Mouse (Mus musculus): ENCODE measurements at regions not wholly inside any gene's neighbourhood (a gene's known extent, or its start where the extent isn't known, plus 50 kb on each side); places are given as distances from the start of the nearest gene placed in this dataset.

DNA sequence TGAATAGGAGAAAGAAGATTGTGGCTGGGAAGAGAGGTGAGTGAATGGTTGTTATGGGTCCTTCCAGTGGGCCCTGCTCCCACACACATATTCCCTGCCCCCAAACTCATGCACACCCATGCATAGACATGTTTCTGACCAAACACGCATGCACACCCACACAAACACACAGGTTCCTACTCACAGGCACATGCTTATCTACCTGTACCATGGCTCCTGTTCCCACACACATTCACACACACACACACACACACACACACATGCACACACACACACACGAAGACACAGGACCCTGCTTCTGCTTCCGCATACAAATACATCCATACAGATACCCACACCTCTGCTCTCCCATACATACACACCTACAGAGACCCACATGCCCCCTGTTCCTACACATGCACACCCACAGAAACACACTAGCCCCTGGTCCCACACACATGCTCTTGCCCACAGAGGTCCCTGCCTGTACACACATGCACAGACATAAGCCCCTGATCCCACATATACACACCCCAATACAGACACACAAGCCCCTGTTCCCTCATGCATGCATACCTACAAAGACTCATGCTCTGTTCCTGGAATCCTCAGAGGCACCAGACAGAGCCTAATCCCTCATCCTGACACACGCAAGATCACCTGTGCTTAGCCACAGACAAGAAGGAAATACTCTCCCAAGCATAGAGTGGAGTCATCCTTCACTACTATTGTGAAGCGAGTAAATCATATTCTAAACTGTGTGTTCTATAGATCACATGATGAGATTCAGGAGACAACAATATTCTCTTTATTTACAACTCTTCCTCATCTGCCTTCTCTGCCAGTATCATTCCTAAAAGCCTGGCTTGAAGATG, 100.1 kb downstream of the Mycn start:
- TF ChIP-seq POLR2A (IDR thresholded peaks at IDR 0.05; ENCODE audit: borderline replicate concordance, extremely low read depth, insufficient read depth, insufficient read length, poor library complexity, severe bottlenecking) (no peak), CTCF (IDR thresholded peaks at IDR 0.05; ENCODE audit: borderline replicate concordance, extremely low read depth, insufficient read depth, insufficient read length) (no peak)
- peak; percentile 5 for DNase-seq (ENCODE audit: low read depth)

DNA sequence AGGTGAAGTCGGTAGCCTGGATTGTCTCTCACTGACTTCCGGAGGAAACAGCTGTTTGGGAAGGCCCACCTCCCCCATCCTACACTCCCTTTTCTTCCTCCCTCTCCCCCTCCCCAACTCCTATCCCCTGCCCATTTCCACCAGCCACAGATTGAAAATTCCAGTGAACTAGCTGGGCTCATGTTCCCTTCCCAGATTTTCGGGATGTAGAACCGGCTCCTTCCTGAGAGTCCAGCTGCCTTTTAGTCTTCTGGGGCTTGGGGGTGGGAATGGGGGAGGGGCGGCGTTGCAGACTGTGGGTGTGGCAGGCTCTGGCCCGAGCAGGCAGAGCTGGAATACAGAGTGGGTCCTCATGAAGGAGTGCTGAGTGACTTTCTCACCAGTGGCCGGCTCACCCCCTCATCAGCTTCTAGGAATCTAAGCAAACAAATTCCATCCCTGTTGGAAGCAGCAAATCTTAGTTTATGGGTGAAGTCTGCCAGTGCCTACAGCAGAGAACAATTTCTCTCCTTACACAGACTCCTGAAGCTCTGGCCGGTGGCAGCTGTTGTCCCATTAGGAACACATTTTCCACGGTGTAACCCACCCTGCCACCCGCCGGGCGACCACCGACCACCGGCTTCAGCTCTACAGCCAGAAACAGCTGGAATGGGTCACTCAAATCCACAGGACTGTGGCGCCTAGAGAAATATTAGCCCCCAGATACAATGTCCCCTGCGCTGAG, 100.9 kb downstream of the Mycn start:
- DNase-seq (ENCODE audit: low read depth): peak; percentile 19
- no peak for TF ChIP-seq POLR2A (IDR thresholded peaks at IDR 0.05; ENCODE audit: borderline replicate concordance, extremely low read depth, insufficient read depth, insufficient read length, poor library complexity, severe bottlenecking)
- no peak for TF ChIP-seq CTCF (IDR thresholded peaks at IDR 0.05; ENCODE audit: borderline replicate concordance, extremely low read depth, insufficient read depth, insufficient read length)

DNA sequence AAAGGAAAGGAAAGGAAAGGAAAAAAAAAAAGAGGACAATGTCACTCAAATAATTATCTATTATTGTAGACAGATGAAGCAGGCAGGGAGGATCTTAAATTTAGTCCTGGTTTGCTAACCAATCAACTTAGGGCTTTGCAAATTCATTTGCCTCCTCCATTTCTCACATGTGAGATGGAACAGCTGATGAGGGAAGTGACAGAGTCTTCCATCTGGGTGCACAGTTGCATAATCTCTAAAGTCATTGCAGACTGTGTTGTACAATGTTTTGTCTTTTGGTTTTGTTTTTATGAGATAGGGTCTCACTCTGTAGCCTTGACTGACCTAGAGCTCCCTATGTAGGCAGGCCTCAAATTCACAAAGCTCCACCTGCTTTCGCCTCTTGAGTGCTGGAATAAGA, 103.9 kb downstream of the Mycn start:
- TF ChIP-seq POLR2A (IDR thresholded peaks at IDR 0.05; ENCODE audit: borderline replicate concordance, extremely low read depth, insufficient read depth, insufficient read length, poor library complexity, severe bottlenecking) (no peak), CTCF (IDR thresholded peaks at IDR 0.05; ENCODE audit: borderline replicate concordance, extremely low read depth, insufficient read depth, insufficient read length) (no peak)
- DNase-seq (ENCODE audit: low read depth): no peak

DNA sequence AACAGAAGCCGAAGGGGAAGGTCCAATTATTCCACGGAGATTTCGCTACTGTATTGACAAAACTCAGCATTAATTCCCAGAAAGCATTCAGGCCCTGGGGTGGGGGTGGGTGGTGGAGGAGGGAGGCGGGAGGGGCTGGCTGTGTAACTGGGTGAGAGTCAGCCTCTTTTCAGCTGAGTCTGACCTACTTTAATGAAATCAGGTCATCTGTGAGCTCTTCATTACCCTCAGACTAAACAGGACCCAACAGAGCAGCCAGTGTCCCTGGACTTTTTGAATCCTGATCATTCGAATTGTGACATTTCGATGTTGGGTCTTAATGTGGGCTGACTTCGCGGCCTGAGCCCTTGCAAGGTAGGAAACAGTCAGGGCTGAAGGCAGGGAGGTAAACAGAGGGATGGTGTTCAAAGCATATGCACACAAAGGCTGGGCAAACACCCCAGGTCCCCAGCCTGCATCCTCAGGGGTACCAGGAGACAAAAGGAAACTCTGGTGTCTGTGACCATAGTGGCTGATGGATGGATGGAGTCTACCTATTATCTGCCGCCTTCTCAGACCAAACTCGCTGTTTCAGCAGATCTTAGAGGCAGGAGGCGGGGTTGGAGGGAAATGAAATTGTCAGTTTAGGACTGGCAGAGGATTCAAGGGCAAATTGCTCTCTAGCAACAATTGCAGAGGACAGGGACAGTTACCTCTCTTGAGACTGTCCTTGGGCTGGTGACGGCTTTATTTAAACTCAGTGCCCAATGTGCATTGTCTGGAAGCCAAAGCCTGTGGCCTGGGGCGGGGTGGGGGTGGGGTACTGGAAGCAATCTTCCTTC, 113.7 kb downstream of the Mycn start:
- TF ChIP-seq CTCF (IDR thresholded peaks at IDR 0.05; ENCODE audit: borderline replicate concordance, extremely low read depth, insufficient read depth, insufficient read length) (no peak), POLR2A (IDR thresholded peaks at IDR 0.05; ENCODE audit: borderline replicate concordance, extremely low read depth, insufficient read depth, insufficient read length, poor library complexity, severe bottlenecking) (no peak)
- peak; percentile 70 for DNase-seq (ENCODE audit: low read depth)

DNA sequence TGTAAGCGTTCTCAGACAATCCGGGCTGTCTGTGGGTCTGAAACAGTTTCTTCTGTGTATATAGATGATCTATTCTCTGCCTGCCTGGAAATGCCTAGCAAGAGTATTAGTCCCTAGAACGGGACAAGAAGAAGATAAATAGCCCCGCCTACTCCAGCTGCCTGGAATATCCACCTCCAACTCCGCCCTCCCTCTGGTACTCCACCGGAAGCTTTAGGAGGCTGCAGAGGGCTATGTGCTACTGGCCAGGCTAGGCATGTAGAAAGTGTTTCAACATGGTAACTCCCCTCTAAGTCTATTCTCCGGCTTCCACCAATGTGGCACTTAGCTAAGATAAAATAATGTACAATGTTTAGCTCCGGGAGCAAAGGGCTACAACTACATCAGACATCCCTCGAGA, 114.3 kb downstream of the Mycn start:
- no peak for TF ChIP-seq CTCF (IDR thresholded peaks at IDR 0.05; ENCODE audit: borderline replicate concordance, extremely low read depth, insufficient read depth, insufficient read length)
- TF ChIP-seq POLR2A (IDR thresholded peaks at IDR 0.05; ENCODE audit: borderline replicate concordance, extremely low read depth, insufficient read depth, insufficient read length, poor library complexity, severe bottlenecking): no peak
- DNase-seq (ENCODE audit: low read depth): peak; percentile 44

DNA sequence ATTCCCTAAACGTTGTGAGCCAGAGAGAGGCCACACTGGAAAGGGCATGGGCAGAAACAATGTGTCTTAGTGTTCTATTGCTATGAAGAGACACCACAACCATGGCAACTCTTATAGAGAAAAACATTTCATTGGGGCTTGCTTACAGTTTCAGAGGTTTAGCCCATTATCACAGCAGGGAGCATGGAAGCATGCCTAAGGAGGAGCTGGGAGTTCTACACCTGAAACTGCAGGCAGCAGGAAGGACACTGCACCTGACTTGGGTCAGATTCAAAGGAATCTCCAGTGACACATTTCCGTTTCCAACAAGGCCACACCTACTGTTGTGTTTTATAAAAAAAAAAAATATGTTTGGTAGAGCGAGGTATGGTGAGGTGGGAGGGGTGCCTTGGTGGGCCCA, 115.3 kb downstream of the Mycn start:
- no peak for DNase-seq (ENCODE audit: low read depth)
- no peak for TF ChIP-seq CTCF (IDR thresholded peaks at IDR 0.05; ENCODE audit: borderline replicate concordance, extremely low read depth, insufficient read depth, insufficient read length)
- TF ChIP-seq POLR2A (IDR thresholded peaks at IDR 0.05; ENCODE audit: borderline replicate concordance, extremely low read depth, insufficient read depth, insufficient read length, poor library complexity, severe bottlenecking): no peak

DNA sequence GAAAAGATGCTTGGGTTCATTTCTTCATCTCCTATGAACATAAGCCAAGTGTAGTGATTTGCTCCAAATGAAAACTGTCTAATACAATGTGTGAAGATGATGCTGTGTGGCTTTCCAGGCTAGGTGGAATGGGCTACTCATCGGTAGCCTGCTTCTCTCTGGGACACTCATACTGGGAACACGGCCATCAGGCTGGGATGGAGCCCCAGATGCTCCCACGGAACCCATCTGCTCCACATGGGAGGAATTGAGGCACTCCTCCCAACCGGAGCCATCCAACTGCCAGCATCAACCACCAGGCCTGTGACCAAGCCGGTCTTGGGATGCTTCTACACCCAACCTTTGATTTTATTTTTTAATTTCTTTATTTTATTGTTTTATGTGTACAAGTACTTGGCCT, 115.9 kb downstream of the Mycn start:
- TF ChIP-seq POLR2A (IDR thresholded peaks at IDR 0.05; ENCODE audit: borderline replicate concordance, extremely low read depth, insufficient read depth, insufficient read length, poor library complexity, severe bottlenecking) (no peak), CTCF (IDR thresholded peaks at IDR 0.05; ENCODE audit: borderline replicate concordance, extremely low read depth, insufficient read depth, insufficient read length) (no peak)

DNA sequence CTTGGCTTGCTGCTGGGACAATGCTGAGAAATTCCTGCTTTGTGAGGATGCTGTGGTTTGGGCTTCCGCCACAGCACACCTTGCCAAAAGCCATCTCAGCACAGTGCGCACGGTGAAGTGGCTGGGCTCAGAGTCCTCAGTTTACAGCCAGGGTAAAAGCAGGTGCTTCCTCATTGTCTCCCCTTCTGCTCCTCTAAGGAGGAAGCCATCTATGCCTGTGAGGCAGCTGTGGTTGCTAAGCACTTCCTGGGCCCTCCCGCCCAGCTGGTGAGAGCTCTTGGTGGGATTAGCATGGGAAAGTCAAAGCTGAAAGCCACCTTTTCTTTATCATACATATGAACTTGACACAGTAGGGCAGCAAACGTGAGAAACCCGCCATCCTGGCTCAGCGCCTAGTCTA, 120.2 kb downstream of the Mycn start:
- DNase-seq (ENCODE audit: low read depth): no peak
- TF ChIP-seq CTCF (IDR thresholded peaks at IDR 0.05; ENCODE audit: borderline replicate concordance, extremely low read depth, insufficient read depth, insufficient read length) (no peak), POLR2A (IDR thresholded peaks at IDR 0.05; ENCODE audit: borderline replicate concordance, extremely low read depth, insufficient read depth, insufficient read length, poor library complexity, severe bottlenecking) (no peak)

More for the DNA sequence above, 115.9 kb downstream of the Mycn start:
- peak; percentile 36 for DNase-seq (ENCODE audit: low read depth)

DNA sequence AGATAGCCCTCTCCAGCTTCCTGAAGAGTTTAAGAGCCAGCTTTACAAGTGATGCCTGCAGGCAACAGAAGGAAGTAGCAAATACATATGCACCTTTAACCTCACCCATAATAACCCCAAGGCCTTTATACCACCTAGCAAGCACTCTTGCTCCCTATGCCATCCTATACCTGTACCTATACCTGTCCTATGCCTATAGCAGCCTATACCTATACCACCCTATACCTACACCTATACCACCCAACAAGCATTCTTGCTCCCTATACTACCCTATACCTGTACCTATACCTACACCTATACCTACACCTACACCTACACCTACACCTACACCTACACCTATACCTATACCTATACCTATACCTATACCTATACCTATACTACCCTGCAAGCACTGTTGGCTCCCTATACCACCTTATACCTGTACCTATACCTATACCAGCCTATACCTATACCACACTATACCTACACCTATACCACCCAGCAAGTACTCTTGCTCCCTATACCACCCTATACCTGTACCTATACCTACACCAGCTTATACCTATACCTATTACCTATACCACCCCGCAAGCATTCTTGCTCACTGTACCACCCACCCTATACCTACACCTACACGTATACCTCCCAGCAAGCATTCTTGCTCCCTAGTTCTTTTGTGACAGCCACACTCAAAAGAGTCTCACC, 120.9 kb downstream of the Mycn start:
- TF ChIP-seq POLR2A (IDR thresholded peaks at IDR 0.05; ENCODE audit: borderline replicate concordance, extremely low read depth, insufficient read depth, insufficient read length, poor library complexity, severe bottlenecking) (no peak), CTCF (IDR thresholded peaks at IDR 0.05; ENCODE audit: borderline replicate concordance, extremely low read depth, insufficient read depth, insufficient read length) (no peak)
- DNase-seq (ENCODE audit: low read depth): no peak

DNA sequence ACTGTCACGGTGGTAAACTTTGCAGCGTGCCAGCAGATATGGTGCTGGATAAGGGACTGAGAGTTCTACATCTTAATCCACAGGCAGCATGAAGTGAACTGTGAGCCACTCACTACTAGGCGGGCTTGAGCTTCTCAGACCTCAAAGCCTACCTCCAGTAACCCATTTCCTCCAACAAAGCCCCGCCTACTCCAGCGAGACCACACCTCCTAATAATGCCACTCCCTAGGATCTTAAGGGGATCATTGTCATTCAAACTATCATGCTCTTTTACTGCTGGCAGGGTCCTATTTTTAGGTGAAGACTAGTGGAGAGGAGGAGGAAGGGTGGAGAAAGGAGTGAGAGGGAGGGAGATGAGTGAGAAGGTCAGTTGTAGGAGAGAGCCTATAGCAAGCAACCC, 122.0 kb downstream of the Mycn start:
- TF ChIP-seq POLR2A (IDR thresholded peaks at IDR 0.05; ENCODE audit: borderline replicate concordance, extremely low read depth, insufficient read depth, insufficient read length, poor library complexity, severe bottlenecking) (no peak), CTCF (IDR thresholded peaks at IDR 0.05; ENCODE audit: borderline replicate concordance, extremely low read depth, insufficient read depth, insufficient read length) (no peak)
- DNase-seq (ENCODE audit: low read depth): no peak

All from brain, embryonic 14.5 days (tissue).